Mouse (Mus musculus): ENCODE measurements at regions not wholly inside any gene's neighbourhood (a gene's known extent, or its start where the extent isn't known, plus 50 kb on each side); places are given as distances from the start of the nearest gene placed in this dataset.

- no peak for DNase-seq (ENCODE audit: low spot score in 2 of 2)
These were observed 65.4 kb upstream of the Aldh1a3 start for GRCm38 (mm10) chr7:66492748-66493147.

GRCm38 (mm10) chr7:66491501-66491900, 64.2 kb upstream of the Aldh1a3 start:
- no peak for DNase-seq (ENCODE audit: low spot score in 2 of 2)

- no peak for DNase-seq (ENCODE audit: low spot score in 2 of 2)
These were observed 62.8 kb upstream of the Aldh1a3 start for GRCm38 (mm10) chr7:66490073-66490472.

GRCm38 (mm10) chr7:66487751-66488150, 60.4 kb upstream of the Aldh1a3 start:
- no peak for DNase-seq (ENCODE audit: low spot score in 2 of 2)

- DNase-seq (ENCODE audit: low spot score in 2 of 2) = no peak
These were observed 53.1 kb upstream of the Aldh1a3 start for GRCm38 (mm10) chr7:66480446-66480845.

GRCm38 (mm10) chr7:66479321-66479720, 52.0 kb upstream of the Aldh1a3 start:
- no peak for DNase-seq (ENCODE audit: low spot score in 2 of 2)

- DNase-seq (ENCODE audit: low spot score in 2 of 2) = no peak
These were observed 50.8 kb upstream of the Aldh1a3 start for GRCm38 (mm10) chr7:66478106-66478505.

GRCm38 (mm10) chr7:66477475-66477874, 50.2 kb upstream of the Aldh1a3 start:
- DNase-seq (ENCODE audit: low spot score in 2 of 2) = peak in 1 of 2 experiments; percentile 12
